In the genomic region with DNA sequence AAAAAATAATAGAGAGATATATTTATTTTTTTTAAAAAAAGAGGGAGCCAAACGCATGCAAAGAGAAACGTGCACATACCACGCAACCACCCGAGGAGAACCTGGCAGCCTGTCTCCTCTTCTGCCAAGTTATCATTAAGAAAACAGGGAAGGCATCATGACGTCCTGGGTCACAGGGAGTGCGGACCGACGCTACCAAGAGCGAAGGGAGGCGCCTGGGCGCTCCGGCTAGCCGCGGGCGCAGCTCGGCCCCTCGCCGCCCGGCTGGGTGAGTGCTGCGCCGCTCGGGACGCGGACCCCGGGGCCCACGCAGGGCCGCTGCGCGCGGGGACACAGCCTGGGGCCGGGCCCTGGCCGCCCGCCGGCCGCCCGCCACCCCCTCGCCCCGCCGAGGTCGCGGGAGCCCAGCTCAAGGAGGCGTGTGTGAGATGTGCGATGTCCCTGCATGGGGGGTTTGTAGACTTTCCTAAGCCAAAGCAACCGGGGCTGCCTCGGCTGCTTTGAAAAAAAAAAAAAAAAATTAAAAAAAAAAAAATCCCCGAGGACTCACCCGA, we compare ENCODE assay signal across 8 mouse cellular contexts. TPM values are rescaled to one million over a fixed set of nuclear protein-coding genes. Genes with fewer than 3 reads are reported as not detected.
DNase-seq lines count a peak whose midpoint lies in the region; ATAC-seq and TF ChIP-seq lines count a peak whose summit lies in the region.

No protein-coding gene starts in this region.

- H3K36me3 ChIP-seq in intestine, embryonic 15.5 days, result no peaks in the 10 kb centered on the region
- H3K36me3 ChIP-seq in stomach, embryonic 16.5 days (ENCODE audit: control insufficient read depth, insufficient read depth, low read length), result no peaks in the 10 kb centered on the region

- H3K27me3 ChIP-seq in cerebellum, adult 2 months (ENCODE audit: control insufficient read depth, insufficient read depth, low read length), result no peaks in the 10 kb centered on the region
- no peaks in the 10 kb centered on the region for H3K27me3 ChIP-seq in intestine, embryonic 15.5 days (replicated peaks)
- H3K27me3 ChIP-seq in stomach, embryonic 16.5 days (ENCODE audit: control insufficient read depth, insufficient read depth, low read length), result no peaks in the 10 kb centered on the region

- peak; percentile 30 for DNase-seq in Muller cell, postnatal 12 days (ENCODE audit: inconsistent ontology term)
- peak; percentile 64 to 72 for DNase-seq in cerebellum, adult 2 months
- peak; percentile 18 to 47 for DNase-seq in frontal cortex, postnatal 10 days (ENCODE audit: low spot score in 2 of 2)
- DNase-seq in left cerebral cortex, adult 9 months (ENCODE audit: low spot score in 2 of 2), result peak; percentile 40 to 42
- DNase-seq in lung, postnatal 4 days, result peak; percentile 34 to 52

- peak overlapping the region; percentile 91 for H3K4me3 ChIP-seq in cerebellum, adult 2 months (replicated peaks; ENCODE audit: insufficient read depth, low read depth, low read length)
- peak overlapping the region; percentile 67 for H3K4me3 ChIP-seq in intestine, embryonic 15.5 days (replicated peaks)
- H3K4me3 ChIP-seq in stomach, embryonic 16.5 days (replicated peaks; ENCODE audit: low read length), result peak overlapping the region; percentile 48

- H3K4me1 ChIP-seq in cerebellum, adult 2 months (ENCODE audit: control insufficient read depth, insufficient read depth, low read length), result no peaks in the 10 kb centered on the region
- peaks cover 15% of the 10 kb centered on the region for H3K4me1 ChIP-seq in intestine, embryonic 15.5 days (replicated peaks)
- peaks cover 8% of the 10 kb centered on the region for H3K4me1 ChIP-seq in stomach, embryonic 16.5 days (ENCODE audit: control insufficient read depth, insufficient read depth, low read length)

- H3K27ac ChIP-seq in cerebellum, adult 2 months (ENCODE audit: insufficient read depth, low read length), result no peak overlapping the region
- peak overlapping the region; percentile 58; the same call in 1 of the 2 replicates for H3K27ac ChIP-seq in intestine, embryonic 15.5 days
- H3K27ac ChIP-seq in stomach, embryonic 16.5 days (ENCODE audit: low read length), result no peak overlapping the region

- WGBS in cerebellum, adult 2 months, result under 1% methylated on average over 47 of the region's 47 CpGs
- whole genome bisulfite sequencing in intestine, embryonic 15.5 days, result under 1% methylated on average over 47 of the region's 47 CpGs
- under 1% methylated on average over 47 of the region's 47 CpGs for WGBS in stomach, embryonic 16.5 days

- peak; percentile 82 for ATAC-seq in intestine, embryonic 15.5 days
- peak; percentile 77 for ATAC-seq in stomach, embryonic 16.5 days (ENCODE audit: insufficient read depth, low FRiP score)
- no peak for ATAC-seq in granulocyte monocyte progenitor cell, adult 5-6 weeks (replicated peaks; ENCODE audit: poor library complexity, severe bottlenecking)

- no peak for TF ChIP-seq POLR2A in cerebellum, adult 2 months (IDR thresholded peaks at IDR 0.05; ENCODE audit: borderline replicate concordance, insufficient read depth, low read length)

- TF ChIP-seq CTCF in cerebellum, adult 2 months (IDR thresholded peaks at IDR 0.05; ENCODE audit: borderline replicate concordance, insufficient read depth, low read depth, low read length), result no peak

- H3K9ac ChIP-seq in intestine, embryonic 15.5 days, result peak overlapping the region; percentile 76
- peak overlapping the region; percentile 69 for H3K9ac ChIP-seq in stomach, embryonic 16.5 days (ENCODE audit: low read length)

- H3K9me3 ChIP-seq in intestine, embryonic 15.5 days, result no peaks in the 10 kb centered on the region
- H3K9me3 ChIP-seq in stomach, embryonic 16.5 days (replicated peaks; ENCODE audit: control insufficient read depth, low read length), result no peaks in the 10 kb centered on the region

- peak overlapping the region; percentile 98 for H3K4me2 ChIP-seq in intestine, embryonic 15.5 days (replicated peaks)
- H3K4me2 ChIP-seq in stomach, embryonic 16.5 days (ENCODE audit: low read depth, low read length), result peak overlapping the region; percentile 73

RNA-seq across cellular contexts. Expression of gene Esrrg, which starts 43.2 kb away (rescaled TPM):
- 42.0 and 42.5 TPM in 2 replicates for polyA plus RNA-seq in cerebellum, adult 2 months (2012; rRNA removed)
- polyA plus RNA-seq in intestine, embryonic 15.5 days (2015; fragmentation: Nextera tagmentation; extraction: Ambion mirVana), result 4.8 and 5.3 TPM in 2 replicates
- 10.7 and 12.4 TPM in 2 replicates for polyA plus RNA-seq in stomach, embryonic 16.5 days (2015; fragmentation: Nextera tagmentation; extraction: Ambion mirVana)
- not detected in 2 replicates for total RNA-seq in granulocyte monocyte progenitor cell, adult 5-6 weeks (2014; fragmentation: Nextera tagmentation)
- not detected in 2 replicates for total RNA-seq in granulocyte monocyte progenitor cell, adult 5-6 weeks (2017)
